Comparison of ENCODE assay signal across 13 mouse cellular contexts in genomic region chr4:103691717-103692116, GRCm38 (mm10).
DNase-seq lines count a peak whose midpoint lies in the region; ATAC-seq and TF ChIP-seq lines count a peak whose summit lies in the region.
"Had no signal": no experiment of that assay in that cellular context is flagged by ENCODE, and none has a peak within 500 bp of the region (broad histone marks: within the 10 kb centered on the region; RNA-seq: fewer than 3 reads in every experiment).

No protein-coding gene starts in this region.

- no peak overlapping the region for H3K4me3 ChIP-seq in layer of hippocampus, adult 2 months
- H3K4me3 ChIP-seq: limb, embryonic 10.5 days; liver, embryonic 13.5 days had no signal

- H3K27ac ChIP-seq in layer of hippocampus, adult 2 months: no peak overlapping the region
- H3K27ac ChIP-seq: limb, embryonic 10.5 days; liver, embryonic 13.5 days; macrophage had no signal

- ATAC-seq in frontal cortex, adult (ENCODE audit: low TSS enrichment): peak; percentile 72

- TF ChIP-seq CTCF in layer of hippocampus, adult 2 months (conservative IDR thresholded peaks at IDR 0.05): peak; percentile 67

- DNase-seq in frontal cortex, postnatal 14 days (ENCODE audit: low spot score in 2 of 2): no peak
- no peak for DNase-seq in layer of hippocampus, adult 2 months (ENCODE audit: low spot score in 2 of 2)
- DNase-seq in layer of hippocampus, adult 8-10 months (ENCODE audit: low spot score in 2 of 2): no peak
- peak; percentile 29 for DNase-seq in right cerebral cortex, postnatal 14 days
- DNase-seq in right cerebral cortex, adult 18-20 months: no peak
- DNase-seq in gastrocnemius, adult 18-20 months (ENCODE audit: low spot score): no peak
- DNase-seq: adrenal gland, postnatal 25 days; kidney, adult 18-20 months; layer of hippocampus, adult 9-11 months; liver, embryonic 13.5 days had no signal
